Mouse (Mus musculus): ENCODE results near the gene Ttc7b. TPM values are rescaled to one million over a fixed set of nuclear protein-coding genes. Genes with fewer than 3 reads are reported as not detected.

Ttc7b gene
- total RNA-seq, 2 experiments from 2014 or later = 87.5 to 91.4 TPM

Other genes starting within 250 kb of the Ttc7b start
- 1 to 10 TPM; 2.9 to 6.5 TPM for gene Rps6ka5, start 206.2 kb upstream of the Ttc7b start, total RNA-seq (2021)

All from adrenal gland, adult 18-20 months (tissue).